Mouse (Mus musculus) liver, postnatal 0 days (tissue): ENCODE measurements at regions not wholly inside any gene's neighbourhood (a gene's known extent, or its start where the extent isn't known, plus 50 kb on each side); places are given as distances from the start of the nearest gene placed in this dataset.

Experiments used
- ATAC-seq: fragments of 200-750 bp; cut with Nextera tagmentation; 2 replicates; pipeline ENCODE4 v1.8.0; 2017; ENCODE audit warnings: mild to moderate bottlenecking, moderate library complexity
- DNase-seq: peaks from one replicate; pipeline ENCODE4 v3.0.0-alpha.2; 2016
- H3K27ac ChIP-seq: fragments of 300-500 bp; sonication (generic); 2 replicates; pipeline ENCODE4 v1.5.1; 2014; ENCODE audit warnings: antibody characterized with exemption, moderate library complexity, mild to moderate bottlenecking, low read depth
- H3K27me3 ChIP-seq: fragments of 300-500 bp; sonication (generic); 2 replicates; pipeline ENCODE4 v1.6.1; 2014; ENCODE audit warnings: low read length, control low read depth, mixed read lengths; ENCODE audit not compliant: insufficient read depth
- H3K36me3 ChIP-seq: fragments of 300-500 bp; sonication (generic); replicated peaks from 2 replicates; pipeline ENCODE4 v1.6.1; 2014; ENCODE audit warnings: mild to moderate bottlenecking, control low read depth, low read length, moderate library complexity, mixed read lengths; ENCODE audit not compliant: insufficient read depth
- H3K4me1 ChIP-seq: fragments of 300-500 bp; sonication (generic); 2 replicates; pipeline ENCODE4 v1.6.1; 2014; ENCODE audit warnings: antibody characterized with exemption, mild to moderate bottlenecking, control low read depth; ENCODE audit not compliant: insufficient read depth
- H3K4me2 ChIP-seq: fragments of 300-500 bp; sonication (generic); 2 replicates; pipeline ENCODE4 v1.6.1; 2014; ENCODE audit warnings: low read depth, mild to moderate bottlenecking, low read length, moderate library complexity, mixed read lengths
- H3K4me3 ChIP-seq: fragments of 300-500 bp; sonication (generic); 2 replicates; pipeline ENCODE4 v1.5.1; 2014; ENCODE audit warnings: low read depth, low read length
- H3K9ac ChIP-seq: fragments of 300-500 bp; sonication (generic); replicated peaks from 2 replicates; pipeline ENCODE4 v1.6.1; 2014; ENCODE audit warnings: mild to moderate bottlenecking, moderate library complexity
- H3K9me3 ChIP-seq: fragments of 300-500 bp; sonication (generic); 2 replicates; pipeline ENCODE4 v1.6.1; 2016; ENCODE audit warnings: mild to moderate bottlenecking, control low read depth, low read length, mixed read lengths
- CTCF ChIP-seq: sonication (generic); IDR thresholded peaks from 2 replicates; pipeline ENCODE4 v1.5.1; 2016; ENCODE audit warnings: antibody characterized with exemption, low read depth
- EP300 ChIP-seq: IDR thresholded peaks from 2 replicates; pipeline ENCODE4 v1.6.1; 2016; ENCODE audit warnings: antibody characterized with exemption, low read depth, mild to moderate bottlenecking
- whole genome bisulfite sequencing: fragments of 180-500 bp; shearing (Covaris S2); extraction: QIAGEN DNeasy Blood & Tissue Kit; methylation state at CpG from one replicate; pipeline ENCODE4 v1.1.7; 2014; ENCODE audit not compliant: insufficient replicate concordance; 5-methylcytosine and 5-hydroxymethylcytosine counted together

- H3K36me3 ChIP-seq: no peaks in the 10 kb centered on the region
- no peaks in the 10 kb centered on the region for H3K4me1 ChIP-seq
- no peak overlapping the region for H3K4me2 ChIP-seq
- ATAC-seq (no peak), DNase-seq (no peak)
- no peak overlapping the region for H3K27ac ChIP-seq
- no peaks in the 10 kb centered on the region for H3K9me3 ChIP-seq
- TF ChIP-seq CTCF: no peak
- no peak for TF ChIP-seq EP300
- H3K9ac ChIP-seq: no peak overlapping the region
- no peaks in the 10 kb centered on the region for H3K27me3 ChIP-seq
- no peak overlapping the region for H3K4me3 ChIP-seq
- 71% methylated on average over 2 of the region's 2 CpGs for WGBS
Measured at GRCm38 (mm10) chr8:56392626-56393025, 98.2 kb downstream of the Hpgd start.

DNA sequence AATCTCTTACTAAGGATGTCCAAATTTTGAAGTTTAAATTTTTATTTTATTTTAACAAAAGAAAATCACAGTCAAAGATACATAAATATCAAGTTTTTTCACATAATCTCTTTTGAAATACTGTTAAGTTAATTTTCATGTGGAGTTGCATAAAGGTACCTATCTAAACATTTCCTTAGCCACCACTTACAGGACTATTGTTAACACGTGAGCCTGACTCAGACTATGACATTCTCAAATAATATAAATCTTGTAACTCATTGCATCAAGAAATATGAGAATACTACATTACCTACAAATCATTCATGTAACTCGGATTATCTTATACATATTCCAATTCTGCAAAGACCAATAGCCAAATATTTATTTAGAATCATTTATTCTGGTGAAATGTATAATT, 97.8 kb downstream of the Hpgd start:
- 64% methylated on average over 2 of the region's 2 CpGs for WGBS
- ATAC-seq: no peak
- no peak overlapping the region for H3K4me3 ChIP-seq
- TF ChIP-seq EP300 (no peak), CTCF (no peak)
- H3K36me3 ChIP-seq: no peaks in the 10 kb centered on the region
- DNase-seq: no peak
- no peak overlapping the region for H3K9ac ChIP-seq
- H3K9me3 ChIP-seq: no peaks in the 10 kb centered on the region
- no peaks in the 10 kb centered on the region for H3K4me1 ChIP-seq
- no peaks in the 10 kb centered on the region for H3K27me3 ChIP-seq
- no peak overlapping the region for H3K4me2 ChIP-seq
- no peak overlapping the region for H3K27ac ChIP-seq
